Mouse (Mus musculus) thymus, postnatal 4 days (tissue): ENCODE results near the gene Nynrin.
A peak's percentile ranks its signal among the peaks of the same experiment; 100 is the strongest.

Source experiments
- DNase-seq: peaks from one replicate; pipeline ENCODE4 v3.0.0; 2021

Nynrin gene

GRCm38 (mm10) chr14:55840853-55841366 is 12.9 kb upstream of the Nynrin start:
- DNase-seq = peak; percentile 4

GRCm38 (mm10) chr14:55842794-55843193 is 11.0 kb upstream of the Nynrin start:
- DNase-seq = peak; percentile 42

DNA sequence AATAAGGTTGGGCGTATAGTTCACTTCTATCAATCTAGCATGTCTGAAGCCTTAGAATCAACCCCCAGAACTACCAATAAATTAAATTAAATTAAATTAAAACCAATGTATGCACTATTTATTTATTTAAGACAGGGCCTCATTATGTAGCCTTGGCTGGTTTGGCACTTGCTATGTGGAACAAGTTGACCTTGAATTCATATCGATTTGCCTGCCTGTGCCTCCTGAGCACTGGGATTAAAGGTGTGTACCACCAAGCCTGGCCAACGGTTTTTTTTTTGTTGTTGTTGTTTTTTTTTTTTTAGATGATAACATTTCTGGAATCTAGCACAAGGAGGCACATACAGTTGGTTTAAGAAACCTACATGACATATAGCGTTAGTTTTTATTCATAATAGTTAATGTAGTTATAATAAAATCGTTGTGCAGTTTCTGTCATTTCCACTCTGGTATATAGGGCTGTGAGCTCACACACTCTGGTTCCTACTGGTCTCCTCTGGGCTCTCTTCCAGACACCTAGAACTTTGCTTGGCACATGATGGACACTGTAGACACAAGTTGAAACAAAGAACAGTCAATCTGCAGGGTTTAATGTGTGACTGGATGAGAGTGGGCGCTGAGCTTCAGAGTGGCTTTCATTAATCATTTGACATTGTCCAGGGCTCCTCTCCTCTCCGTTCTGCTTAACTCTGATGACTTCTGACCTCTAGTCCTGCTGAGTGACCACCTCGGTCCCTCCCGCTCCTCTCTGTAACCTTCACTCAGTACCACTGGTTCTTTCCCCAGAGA is 8.1 kb upstream of the Nynrin start:
- no peak for DNase-seq

GRCm38 (mm10) chr14:55850885-55851284 is 2.9 kb upstream of the Nynrin start:
- no peak for DNase-seq

GRCm38 (mm10) chr14:55852646-55853551 is 911 bp upstream of the Nynrin start:
- DNase-seq = peak; percentile 31

DNA sequence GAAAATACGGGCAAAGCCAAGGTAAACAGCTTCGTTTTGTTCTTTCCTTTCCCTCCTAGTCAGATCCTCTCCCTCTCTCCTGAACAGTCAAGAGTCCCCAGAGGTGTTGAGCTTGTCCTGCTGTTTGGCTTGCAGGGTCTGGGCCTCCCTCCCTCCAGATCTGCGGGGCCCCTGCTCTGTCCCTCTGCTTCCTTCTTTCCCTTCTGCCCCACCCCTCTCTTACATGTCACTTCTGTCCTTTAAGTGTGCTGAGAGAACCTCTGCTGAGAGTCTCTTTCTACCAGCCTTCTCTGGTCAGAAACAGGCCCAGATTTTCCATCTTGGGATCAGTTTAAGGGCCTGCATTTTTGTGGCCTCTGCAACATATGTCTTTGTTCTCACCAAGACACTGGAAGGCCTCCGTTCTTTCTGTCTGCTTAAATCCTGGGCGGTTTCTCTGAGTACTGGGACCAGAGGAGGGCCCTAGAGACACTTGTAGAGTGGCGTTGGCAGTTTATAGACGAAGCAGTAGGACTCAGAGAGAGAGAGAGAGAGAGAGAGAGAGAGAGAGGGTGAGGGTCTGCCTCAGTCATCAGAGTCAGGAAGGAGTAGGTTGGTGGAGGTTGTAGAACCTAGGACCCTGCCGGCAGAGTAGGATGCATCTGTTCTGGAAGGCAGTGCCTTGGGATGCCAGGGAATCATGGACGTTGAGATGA is 743 bp downstream of the Nynrin start:
- peak; percentile 23 for DNase-seq

DNA sequence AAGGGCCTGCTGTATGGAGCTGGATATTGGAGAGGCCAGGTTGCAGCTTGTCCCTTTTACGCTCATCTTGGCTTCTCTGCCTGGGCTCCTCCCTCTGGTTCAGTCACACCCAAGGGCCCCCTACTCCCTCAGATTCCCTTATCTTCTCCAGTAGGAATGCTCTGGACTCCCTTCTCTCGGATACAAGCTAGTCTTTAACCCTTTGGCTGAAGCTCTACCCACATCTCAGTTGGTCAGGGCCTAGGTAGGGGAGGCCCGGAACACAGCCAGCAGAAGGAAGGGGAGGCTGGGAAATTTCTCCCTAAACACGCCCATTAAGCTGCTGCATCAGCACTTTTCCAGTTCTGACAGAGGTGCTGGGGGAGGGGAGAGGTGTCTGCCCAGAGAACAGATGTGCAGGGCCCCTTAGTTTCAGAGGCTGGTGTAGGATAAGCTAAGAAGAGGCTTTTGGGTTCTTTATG is 1.3 kb downstream of the Nynrin start:
- DNase-seq = peak; percentile 61

DNA sequence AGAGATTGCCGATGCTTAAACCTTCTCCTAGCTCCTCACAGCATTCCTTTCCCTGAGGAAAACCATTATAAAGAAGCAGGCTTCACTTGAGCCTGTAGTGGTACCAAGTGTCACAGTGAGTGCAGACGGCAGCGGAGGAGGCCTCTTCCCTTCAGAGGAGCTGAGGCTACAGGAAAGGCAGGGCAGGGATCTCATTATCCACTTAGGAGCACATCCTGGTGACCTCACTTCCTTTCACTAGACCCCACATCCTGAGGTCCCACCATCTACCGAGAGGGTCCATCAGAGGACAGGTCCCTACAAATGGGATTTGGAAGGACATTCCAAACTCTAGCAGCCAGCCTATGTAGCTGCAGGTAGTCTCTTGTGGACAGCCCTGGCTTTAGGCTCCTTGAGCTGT is 3.8 kb downstream of the Nynrin start:
- no peak for DNase-seq

- DNase-seq = no peak
Observed at GRCm38 (mm10) chr14:55862186-55862585, 8.4 kb downstream of the Nynrin start.

- DNase-seq = no peak
Observed at GRCm38 (mm10) chr14:55862970-55863369, 9.2 kb downstream of the Nynrin start.

DNA sequence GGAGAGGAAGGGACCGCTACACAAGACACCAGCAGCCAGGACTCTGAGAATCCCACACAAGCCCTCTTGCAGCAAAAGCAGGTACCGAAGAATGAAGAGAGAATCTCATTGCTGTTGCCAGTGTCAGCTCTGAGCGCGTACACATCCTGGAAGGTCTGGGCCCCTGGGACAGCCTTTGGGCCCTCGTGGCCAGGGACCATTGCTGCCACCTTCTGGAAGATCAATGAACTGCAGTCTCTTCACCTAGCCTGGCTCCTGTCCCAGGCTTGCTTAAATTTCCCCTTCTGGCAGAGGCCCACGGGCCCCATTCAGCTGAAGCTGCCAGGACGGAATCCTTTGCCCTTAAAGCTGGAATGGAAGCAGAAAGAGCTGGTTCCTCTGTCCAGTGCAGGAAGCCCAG is 10.0 kb downstream of the Nynrin start:
- peak; percentile 81 for DNase-seq

DNA sequence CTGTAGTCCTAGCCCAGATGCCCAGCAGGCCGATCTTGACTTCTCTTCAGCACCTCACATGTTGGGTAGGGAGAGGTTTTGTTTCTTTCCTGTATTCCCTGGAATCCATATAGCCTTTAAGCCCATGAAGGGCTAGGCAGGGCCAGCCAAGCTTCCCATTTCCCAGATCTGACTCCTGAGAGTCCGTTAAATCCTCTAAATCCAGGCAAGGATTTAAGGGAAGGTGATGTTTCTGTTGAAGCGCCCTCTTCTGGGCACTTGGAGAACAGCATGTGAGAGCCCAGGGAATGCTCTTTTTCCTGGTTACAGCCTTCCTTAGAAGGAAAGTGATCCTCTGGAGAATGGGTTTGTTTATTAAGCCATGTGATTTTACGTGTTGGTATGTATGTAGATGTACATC is 13.2 kb downstream of the Nynrin start:
- DNase-seq = peak; percentile 51

DNA sequence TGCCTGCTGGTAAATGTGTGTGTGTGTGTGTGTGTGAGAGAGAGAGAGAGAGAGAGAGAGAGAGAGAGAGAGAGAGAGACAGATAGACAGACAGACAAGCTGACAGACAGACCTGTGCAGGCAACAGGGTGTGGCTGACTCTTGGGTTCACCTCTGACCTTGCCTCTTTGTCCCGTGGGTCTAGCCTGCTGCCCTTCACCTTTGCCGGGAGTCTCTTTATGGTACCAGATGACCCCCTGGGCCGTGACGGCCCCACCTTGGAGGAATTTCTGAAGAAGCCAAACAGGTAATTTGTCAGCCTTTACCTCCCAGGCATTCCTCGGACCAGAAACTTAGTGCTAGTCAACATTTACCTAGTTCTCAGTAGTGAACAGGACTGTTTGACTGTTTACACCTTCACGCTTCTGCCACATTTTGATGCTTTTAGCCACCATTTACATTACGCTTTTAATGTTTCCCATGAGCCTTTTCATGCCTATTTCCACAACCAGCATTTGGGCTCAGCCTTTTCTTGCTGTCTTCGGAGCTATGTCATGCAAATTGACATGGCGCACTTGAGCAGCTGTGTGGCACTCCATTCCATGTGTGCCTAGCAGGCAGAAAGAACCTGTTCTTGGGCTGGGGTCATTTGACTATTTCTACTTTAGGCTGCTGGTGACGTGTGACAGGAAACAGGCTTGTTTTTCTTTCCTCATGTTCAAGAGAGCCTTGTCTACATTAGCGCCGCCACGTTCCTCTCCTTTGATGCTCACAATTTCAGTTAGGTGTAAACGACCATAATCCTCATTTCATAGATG is 14.6 kb downstream of the Nynrin start:
- DNase-seq = no peak

- no peak for DNase-seq
Observed at GRCm38 (mm10) chr14:55869538-55869937, 15.7 kb downstream of the Nynrin start.

DNA sequence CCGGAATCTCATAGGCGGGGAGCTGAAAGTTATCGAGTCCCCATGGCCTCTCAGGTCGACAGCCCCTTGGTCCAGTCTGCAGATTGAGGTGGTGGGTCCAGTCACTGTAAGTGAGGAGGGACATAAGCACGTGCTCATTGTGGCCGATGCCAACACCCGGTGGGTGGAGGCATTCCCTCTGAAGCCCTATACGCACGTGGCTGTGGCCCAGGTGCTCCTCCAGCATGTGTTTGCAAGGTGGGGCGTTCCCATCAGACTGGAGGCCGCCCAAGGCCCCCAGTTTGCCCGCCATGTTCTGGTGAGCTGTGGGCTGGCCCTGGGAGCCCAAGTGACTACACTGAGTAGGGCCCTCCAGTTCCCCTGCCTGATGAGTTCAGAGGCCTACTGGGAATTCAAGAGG is 18.2 kb downstream of the Nynrin start:
- DNase-seq = no peak

DNA sequence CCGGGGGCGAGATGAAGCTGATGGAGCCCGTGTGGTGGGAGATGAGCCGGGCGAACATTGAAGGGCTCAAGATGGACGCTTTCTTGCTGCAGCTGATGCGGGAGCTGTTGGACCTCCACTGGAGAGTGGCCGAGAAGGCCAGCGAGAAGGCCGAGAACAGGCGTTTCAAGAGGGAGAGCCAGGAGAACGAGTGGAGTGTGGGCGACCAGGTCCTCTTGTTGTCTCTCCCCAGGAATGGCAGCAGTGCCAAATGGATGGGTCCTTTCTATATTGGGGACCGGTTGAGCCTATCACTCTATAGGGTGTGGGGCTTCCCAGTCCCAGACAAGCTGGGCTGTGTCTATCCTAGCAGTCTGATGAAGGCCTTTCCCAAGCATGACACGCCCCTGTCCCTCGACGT is 18.7 kb downstream of the Nynrin start:
- DNase-seq = no peak

DNA sequence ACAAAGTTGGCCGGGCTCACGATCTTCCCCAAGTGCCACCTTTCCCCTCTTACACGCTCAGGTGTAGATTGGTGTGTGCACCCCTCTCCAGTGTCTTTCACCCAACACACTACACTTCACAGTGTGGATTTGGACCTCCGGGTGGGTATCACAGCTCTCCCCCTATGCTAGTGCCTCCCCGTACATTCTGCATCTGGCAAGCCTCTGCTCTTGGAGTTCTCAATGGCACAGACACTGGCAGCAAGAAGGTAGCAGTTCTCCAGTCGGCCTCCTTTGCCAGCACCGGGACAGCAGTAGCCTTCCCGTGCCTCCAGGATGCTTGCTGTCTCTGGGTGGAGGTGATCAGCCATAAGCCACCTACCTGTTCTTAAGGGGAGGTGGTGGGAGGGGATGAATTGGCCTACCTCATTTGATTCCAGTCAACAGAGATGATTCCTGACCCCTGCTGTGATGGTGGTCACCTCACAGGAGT is 19.5 kb downstream of the Nynrin start:
- no peak for DNase-seq

GRCm38 (mm10) chr14:55873714-55874683 is 20.2 kb downstream of the Nynrin start:
- DNase-seq = peak; percentile 83

- no peak for DNase-seq
Observed at GRCm38 (mm10) chr14:55877469-55878315, 23.9 kb downstream of the Nynrin start.
